Mouse (Mus musculus) thymus, postnatal 10 days (tissue): ENCODE measurements around the gene Klk1b5.
A peak's percentile ranks its signal among the peaks of the same experiment; 100 is the strongest.
"Not testable (repeated sequence)": the region's sequence is repeated elsewhere in the genome, so short reads cannot be mapped to it uniquely, and the experiment has no call there.

Experiments
- DNase-seq, 2 experiments: peaks; one replicate each; pipeline ENCODE4 v3.0.0; 2021; ENCODE audit warnings: low spot score in 2 of 2

Gene Klk1b5

GRCm38 (mm10) chr7:44215645-44216044 lies at the start of gene Klk1b5:
Gene Klk1b5, plus strand, starts transcription at chr7:44215945.
- no peak for DNase-seq

- DNase-seq, result no peak
Observed at GRCm38 (mm10) chr7:44179299-44180045, 36.3 kb upstream of the Klk1b5 start.

DNA sequence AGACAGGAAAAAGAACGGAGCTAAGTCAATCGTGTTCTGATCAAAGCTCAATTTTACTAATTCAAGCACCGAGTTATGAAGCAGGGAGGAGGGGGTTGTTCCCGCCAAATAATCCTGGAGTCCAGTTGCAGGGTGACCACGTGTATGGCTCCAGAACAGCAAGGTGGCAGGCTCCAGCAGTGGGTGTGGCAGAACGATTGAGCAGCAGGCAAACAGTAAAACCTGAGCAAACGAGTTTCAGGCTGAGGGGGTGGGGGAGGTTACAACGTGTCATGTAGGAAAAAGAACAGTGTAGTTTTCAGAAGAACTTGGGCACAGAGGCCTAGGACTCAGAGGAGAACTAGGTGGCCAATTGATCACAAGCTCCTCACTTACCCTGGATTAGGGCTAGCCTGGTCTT lies 29.2 kb upstream of the Klk1b5 start:
- DNase-seq, result not testable (repeated sequence)

DNA sequence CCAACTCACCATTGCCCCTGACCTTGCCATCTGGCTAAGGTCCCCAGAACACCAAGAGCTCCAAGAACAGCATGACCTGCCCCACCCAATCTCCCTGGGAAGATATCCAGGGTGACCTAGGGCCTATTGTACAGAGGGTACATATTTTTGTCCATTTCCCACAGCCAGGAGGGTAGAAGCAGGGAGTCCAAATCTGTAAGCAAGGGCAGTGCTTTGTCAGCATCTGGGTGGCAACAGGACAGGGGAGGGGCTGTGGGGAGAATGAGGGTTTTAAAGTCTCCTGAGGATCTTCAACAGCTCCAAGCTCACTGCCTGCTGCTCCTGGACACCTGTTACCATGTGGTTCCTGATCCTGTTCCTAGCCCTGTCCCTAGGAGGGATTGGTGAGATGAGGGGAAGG lies 27.8 kb upstream of the Klk1b5 start, which contains the start of gene Klk1b24:
TSS of gene Klk1b24 (plus strand) at position 301 of the 400 bp plus-strand sequence.
- not testable (repeated sequence) for DNase-seq

DNA sequence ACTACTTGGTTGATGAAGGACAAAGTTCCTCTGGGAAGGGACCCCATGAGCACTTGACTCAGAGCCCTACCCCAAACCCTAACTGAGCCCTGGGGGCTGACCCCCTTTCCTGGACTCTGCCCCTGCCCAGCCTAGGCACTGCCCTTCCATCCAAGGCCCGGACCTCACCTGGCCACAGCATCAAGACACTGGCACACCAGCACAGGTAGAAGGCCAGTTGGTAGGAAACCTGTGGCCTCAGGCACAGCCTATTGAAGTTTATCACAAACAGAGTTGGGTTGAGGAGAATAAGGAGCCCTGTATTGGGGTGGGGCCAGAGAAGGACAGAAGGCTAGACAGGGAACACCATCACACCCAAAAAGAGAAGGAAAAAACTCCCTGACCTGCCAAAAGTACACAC lies 22.3 kb upstream of the Klk1b5 start:
- DNase-seq, result not testable (repeated sequence)

DNA sequence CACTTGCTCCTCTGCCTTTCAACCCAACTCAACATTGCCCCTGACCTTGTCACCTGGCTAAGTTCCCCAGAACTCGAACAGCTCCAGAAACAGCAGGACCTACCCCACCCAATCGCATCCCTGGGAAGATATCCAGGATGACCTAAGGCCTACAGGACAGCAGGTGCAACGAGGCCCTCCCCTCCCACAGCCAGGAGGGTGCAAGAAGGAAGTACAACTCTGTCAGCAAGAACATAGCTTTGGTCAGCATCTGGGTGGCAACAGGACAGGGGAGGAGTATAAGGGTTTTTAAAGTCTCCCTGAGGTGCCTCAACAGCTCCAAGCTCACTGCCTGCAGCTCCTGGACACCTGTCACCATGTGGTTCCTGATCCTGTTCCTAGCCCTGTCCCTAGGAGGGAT lies 17.9 kb upstream of the Klk1b5 start, which contains the start of gene Klk1b3:
TSS of gene Klk1b3 (plus strand) at position 301 of the 400 bp plus-strand sequence.
- no peak for DNase-seq

GRCm38 (mm10) chr7:44207135-44207534 lies 8.6 kb upstream of the Klk1b5 start, which contains the start of gene Klk1b4:
Gene Klk1b4, plus strand, starts transcription at chr7:44207435.
- DNase-seq, result not testable (repeated sequence)

GRCm38 (mm10) chr7:44208307-44208706 lies 7.4 kb upstream of the Klk1b5 start:
- DNase-seq, result no peak

DNA sequence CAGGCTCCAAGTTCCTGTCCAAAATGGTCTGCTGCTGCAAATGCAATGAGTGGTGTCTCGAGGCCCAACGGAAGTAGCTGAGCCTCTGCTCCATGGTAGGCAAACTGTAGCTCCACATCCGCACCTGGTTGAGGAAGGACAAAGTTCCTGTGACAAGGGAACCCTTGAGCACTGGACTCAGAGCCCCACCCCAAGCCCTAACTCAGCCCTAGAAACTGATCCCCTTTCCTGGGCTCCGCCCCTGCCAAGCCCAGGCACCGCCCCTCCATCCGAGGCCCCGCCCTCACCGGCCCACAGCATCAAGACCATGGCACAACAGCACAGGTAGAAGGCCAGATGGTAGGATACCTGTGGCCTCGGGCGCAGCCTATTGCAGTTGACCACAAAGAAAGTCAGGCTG lies 5.9 kb downstream of the Klk1b5 start:
- not testable (repeated sequence) for DNase-seq

DNA sequence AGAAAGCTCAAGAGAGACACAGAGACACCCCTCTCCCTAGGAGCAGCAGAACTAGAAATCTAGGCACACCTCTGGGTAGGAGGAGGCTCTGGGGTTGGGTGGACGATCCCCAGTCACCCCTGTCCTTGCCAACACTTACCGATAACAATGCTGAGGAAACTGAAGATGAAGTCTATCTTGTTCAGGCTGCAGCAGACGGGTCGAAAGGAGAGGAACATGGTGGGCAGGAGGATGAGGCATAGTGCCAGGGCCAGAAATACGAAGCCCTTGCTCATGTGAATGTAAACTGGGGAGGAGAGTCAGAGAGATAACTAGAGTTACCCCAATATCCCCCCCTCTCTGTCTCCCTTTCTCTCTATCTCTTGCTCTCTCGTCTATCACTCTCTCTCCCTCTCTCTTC lies 6.6 kb downstream of the Klk1b5 start:
- not testable (repeated sequence) for DNase-seq

DNA sequence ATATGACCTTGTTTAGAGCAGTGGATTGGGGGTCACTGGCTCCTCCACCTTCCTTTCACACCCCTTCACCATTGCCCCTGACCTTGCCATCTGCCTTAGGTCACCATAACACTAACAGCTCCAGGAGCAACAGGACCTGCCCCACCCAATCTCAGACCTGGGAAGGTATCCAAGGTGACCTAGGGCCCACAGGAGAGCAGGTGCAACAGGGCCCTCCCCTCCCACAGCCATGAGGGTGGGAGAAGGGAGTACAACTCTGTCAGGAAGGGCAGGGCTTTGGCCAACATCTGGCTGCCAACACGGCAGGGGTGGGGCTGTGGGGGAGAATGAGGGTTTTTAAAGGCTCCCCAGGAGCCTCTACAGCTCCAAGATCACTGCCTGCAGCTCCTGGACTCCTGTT lies 9.3 kb downstream of the Klk1b5 start, which contains the start of gene Klk1:
TSS of gene Klk1 (plus strand) at position 285 of the 400 bp plus-strand sequence.
- no peak for DNase-seq

- DNase-seq, result no peak
Observed at GRCm38 (mm10) chr7:44235909-44236308, 20.2 kb downstream of the Klk1b5 start, which contains the start of gene Gm36864. Gene Gm36864, plus strand, starts transcription at chr7:44236177.

DNA sequence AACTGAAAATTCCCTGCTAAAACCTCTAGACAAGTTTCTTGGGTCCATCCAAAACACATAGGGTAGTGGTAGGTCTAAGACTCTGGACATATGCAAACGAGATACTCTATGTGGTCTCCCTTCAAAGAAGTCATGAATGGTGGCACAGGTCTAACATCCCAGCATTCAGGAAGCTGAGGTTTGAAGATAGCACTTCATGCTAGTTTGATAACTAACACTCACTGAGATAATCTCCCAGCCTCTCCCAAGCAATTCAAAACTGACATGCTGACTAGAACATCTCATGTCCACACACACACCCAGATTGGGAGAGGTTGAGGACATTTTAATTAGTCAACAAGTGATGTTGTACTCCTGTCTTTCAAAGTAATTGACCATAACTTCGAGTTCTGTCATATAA lies 24.2 kb downstream of the Klk1b5 start:
- no peak for DNase-seq

GRCm38 (mm10) chr7:44240712-44241111 lies 25.0 kb downstream of the Klk1b5 start:
- DNase-seq, result no peak

DNA sequence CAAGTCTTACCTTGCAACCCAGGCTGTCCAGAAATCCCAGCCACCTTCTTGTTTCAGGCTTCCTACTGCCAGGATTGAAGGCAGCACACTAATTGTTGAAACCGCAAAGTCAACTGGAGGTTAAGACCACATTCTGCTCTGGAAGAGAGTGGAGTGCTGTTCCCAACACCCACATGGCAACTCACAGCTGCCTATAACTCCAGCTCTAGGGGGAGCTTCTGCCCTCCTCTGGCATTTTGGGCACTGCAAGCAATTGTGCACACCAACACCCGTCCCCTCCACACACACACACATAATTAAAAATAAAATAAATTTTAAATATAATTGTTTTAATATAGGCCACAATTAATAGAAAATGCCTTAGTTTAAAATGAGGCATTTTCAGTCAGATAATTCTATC lies 25.4 kb downstream of the Klk1b5 start:
- no peak for DNase-seq

- no peak for DNase-seq
Observed at GRCm38 (mm10) chr7:44244080-44244479, 28.3 kb downstream of the Klk1b5 start.

- DNase-seq, result peak; percentile 89 to 93
Observed at GRCm38 (mm10) chr7:44246055-44246983, 30.6 kb downstream of the Klk1b5 start, which contains the start of the genes 1700028J19Rik and 2410002F23Rik. Gene 1700028J19Rik, minus strand, starts transcription at chr7:44246695. Gene 2410002F23Rik, plus strand, starts transcription at chr7:44246722.

DNA sequence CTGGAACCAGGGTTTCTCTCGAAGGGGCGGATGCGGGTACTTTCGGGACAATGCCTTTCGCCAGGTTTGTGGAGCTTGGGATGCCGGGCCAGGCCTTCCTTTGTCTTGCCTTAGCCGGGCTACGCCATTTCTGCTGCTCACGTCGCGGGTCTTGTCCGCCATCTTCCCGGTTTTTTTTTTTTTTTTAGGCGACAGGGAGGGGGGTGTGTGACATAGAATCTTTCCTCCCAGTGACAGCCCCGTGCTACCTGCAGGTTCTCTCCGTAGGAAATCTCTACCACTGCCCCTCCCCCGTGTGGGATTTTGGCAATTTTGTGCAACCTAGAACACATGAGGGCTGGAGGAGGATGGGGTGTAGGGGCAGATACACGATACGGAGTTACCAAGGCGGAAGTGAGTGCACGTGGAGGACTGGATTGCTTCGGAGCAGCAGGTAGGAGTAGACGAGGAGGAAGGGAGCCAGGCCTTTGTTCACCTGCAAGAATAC lies 31.3 kb downstream of the Klk1b5 start:
- DNase-seq, result peak; percentile 33 to 61

DNA sequence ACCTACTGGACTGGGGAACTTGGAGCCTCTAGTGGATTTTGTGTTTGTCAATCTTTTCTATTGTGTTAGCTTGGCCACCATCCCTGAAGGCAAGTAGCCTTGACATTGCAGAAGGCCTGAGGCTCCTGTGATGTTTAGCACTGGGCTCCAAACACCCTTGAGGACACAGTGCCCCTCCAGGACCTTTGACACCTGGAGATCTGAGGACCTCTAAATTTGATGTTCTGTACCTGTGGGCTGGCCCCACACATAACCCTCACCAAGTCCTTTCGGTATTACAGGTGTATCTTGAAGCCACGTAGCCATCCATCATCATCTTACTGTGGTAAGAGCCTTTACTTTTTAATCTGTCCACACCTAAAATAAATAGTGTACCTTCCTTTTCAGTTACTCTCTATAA lies 32.2 kb downstream of the Klk1b5 start:
- no peak for DNase-seq

DNA sequence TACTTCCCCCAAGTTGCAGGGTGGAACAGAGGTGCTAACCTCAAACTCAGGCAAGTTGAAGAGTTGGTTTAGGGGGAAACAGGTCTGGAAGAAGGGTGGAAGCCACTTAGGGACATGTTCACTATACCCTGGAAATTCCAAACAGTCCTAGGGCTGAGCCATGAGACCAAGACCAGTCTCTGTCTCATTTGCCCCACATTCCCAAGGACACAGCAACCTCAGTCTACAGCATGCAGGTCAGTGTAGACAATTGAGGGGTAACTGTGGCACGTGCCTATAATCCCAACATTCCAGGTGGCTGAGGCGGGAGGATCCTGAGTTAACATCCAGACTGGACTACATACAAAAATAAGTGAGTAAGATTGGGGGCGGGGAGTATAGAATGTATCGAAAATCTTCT lies 33.5 kb downstream of the Klk1b5 start:
- no peak for DNase-seq

DNA sequence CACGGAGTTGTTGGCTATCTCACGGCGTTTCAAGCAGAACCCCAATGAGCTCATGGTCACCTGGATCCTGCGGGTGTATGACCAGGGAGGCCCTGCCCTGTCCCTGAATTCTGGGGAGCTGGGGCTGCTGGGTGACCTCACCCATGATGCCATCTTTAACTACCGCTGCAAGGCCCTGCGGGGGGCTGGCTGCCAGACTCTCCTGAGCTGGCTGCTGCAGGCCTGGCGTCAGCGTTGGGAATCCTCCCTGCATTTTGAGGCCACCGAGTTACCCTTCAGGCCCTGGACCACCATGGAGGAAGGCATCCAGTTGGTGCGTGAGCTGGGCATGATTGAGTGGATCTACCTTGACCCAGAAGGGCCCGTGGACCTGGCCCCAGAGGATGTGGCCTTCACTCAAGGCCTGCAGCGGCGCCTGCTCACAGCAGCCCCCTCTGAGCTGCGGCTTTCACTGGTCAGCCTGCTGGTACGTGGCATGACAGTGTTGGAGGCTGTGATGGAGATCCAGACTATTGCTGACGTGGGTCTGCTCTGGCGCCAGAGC lies 35.1 kb downstream of the Klk1b5 start:
- DNase-seq, result not testable (repeated sequence)
